Mouse (Mus musculus) frontal cortex, adult 2 months (tissue): Measurements from ENCODE around the gene Enho. TPM values are rescaled to one million over a fixed set of nuclear protein-coding genes. Genes with fewer than 3 reads are reported as not detected.
A peak's percentile ranks its signal among the peaks of the same experiment; 100 is the strongest.
"Not testable (repeated sequence)": the region's sequence is repeated elsewhere in the genome, so short reads cannot be mapped to it uniquely, and the experiment has no call there.

Source experiments
- DNase-seq, 2 experiments: peaks; one replicate each; pipeline ENCODE4 v3.0.0; 2022; ENCODE audit warnings: low spot score in 1 of 2; ENCODE audit errors: extremely low spot score in 1 of 2
- polyA plus RNA-seq: library from polyadenylated mRNA; depleted of rRNA; stranded (reverse); fragments of >200 nt; gene quantifications from 2 replicates; pipeline ENCODE4 v1.2.3, GENCODE M21; 2012; rRNA removed

Gene Enho
- polyA plus RNA-seq: 111 and 117 TPM in 2 replicates

DNA sequence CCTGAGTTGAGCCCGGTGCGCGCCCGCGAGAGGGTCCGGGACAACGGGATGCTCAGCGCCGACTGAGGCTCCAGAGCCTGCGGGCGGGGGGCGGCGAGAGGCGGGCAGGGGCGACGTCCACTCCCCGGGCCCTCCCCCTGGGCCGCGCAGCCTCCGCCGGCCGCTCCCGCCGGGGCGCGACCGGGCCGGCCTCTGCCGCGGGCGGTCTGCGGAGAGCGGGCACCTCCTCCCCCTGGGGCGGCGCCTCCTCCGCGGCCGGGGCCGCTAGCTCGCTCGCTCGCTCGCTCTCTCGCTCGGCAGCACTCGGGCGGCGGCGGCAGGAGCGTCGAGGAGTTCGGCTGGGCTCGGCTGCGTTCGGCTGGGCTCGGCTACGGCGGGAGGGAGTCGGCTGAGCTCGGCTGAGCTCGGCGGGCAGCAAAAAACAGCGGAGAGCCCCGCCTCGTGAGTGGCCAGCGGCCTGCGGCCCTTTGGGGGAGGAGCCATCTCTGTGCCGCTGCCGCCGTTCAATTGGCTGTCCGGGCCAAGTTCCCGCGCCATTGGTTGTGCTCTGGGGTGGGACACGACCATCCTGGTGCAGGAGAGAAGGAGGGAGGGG lies at the start of gene Enho:
Enho (minus strand) TSS at position 412 of the 595 bp plus-strand sequence.
- peak; percentile 87 to 95 for DNase-seq

- not testable (repeated sequence) for DNase-seq
Observed at GRCm38 (mm10) chr4:41688562-41688961, 48.4 kb upstream of the Enho start.

- DNase-seq: not testable (repeated sequence)
Observed at GRCm38 (mm10) chr4:41685882-41686492, 45.9 kb upstream of the Enho start.

GRCm38 (mm10) chr4:41684931-41685453 lies 44.9 kb upstream of the Enho start:
- DNase-seq: not testable (repeated sequence)

- not testable (repeated sequence) for DNase-seq
Observed at GRCm38 (mm10) chr4:41684131-41684930, 44.2 kb upstream of the Enho start.

DNA sequence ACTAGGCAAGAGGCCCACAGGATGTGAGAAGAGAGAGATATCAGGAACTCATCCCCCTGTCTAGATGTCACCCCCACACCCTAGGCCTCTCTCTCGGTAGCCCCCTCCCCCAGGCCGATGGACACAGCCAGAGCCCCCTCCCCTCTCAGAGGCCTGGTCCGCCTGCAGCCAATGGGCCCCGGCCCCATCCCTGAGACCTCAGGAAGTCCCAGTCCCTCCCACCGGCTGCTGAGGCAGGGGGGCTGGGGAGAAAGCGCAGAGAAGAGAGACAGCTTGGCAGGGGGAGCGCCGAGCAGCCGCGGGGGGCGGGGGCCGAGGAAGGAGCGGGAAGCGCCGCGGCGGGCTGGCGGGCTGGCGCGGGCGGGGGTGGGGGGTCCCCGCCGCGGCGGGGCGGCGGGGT lies 43.2 kb upstream of the Enho start:
- DNase-seq: not testable (repeated sequence)

DNA sequence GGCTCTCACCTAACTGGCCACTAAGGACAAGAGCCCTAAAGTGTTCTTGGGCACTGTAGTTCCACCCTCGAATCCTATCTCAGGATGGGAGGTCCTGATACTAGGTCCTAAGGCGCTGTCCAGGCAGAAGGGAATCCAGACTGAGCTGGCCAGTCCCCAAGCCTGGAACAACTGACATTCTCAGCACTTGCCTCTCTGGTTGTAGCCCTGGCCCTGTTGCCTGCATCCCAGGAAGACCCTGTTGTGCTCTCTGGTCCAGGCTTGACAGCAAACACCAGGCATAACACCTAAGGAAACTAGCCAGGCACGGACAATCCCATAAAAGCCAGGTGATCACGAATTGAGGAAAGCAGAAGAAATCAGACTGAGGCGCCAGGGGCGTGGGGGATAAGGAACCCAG lies 42.7 kb upstream of the Enho start:
- no peak for DNase-seq

- DNase-seq: no peak
Observed at GRCm38 (mm10) chr4:41681947-41682346, 41.8 kb upstream of the Enho start.

DNA sequence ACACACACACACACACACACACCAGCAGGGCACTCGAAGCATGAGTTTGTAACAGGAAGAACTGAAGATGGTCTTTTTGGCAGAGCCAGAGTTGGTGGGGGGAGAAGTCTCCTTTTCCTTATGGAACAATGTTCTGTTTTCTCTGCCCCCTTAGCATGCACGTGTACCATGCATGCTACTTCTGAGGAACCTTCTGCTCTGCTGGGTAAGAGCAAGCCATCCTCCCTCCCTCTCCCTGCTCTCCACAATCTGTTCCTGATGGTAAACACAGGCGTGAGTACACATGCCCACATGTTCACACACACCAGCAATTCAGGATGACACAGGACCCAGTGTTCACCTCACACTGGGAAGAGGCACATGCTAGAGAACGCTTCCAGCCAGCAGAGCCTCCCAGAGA lies 41.1 kb upstream of the Enho start:
- DNase-seq: peak in 1 of 2 experiments; percentile 57

- no peak for DNase-seq
Observed at GRCm38 (mm10) chr4:41679291-41679690, 39.2 kb upstream of the Enho start.

DNA sequence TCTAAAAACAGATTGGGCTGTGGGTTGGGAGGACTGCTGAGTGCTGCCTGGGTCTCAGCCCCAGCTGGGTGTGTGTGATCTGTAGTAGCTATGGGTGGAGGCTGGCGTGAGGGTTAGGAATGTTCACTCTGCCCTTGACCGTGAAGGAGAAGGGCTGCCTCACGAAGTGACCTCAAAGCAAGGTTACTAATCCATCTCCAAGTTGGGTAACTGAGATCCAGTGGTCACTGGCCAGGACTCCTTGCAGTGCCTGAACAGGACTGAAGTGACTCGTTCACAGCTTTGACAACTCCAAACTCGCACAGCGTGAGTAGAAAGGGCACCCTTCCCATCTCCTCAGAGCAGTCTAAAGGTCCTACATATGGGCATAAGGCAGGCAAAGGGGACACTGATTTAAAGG lies 38.7 kb upstream of the Enho start:
- no peak for DNase-seq

GRCm38 (mm10) chr4:41677006-41677629 lies 37.0 kb upstream of the Enho start:
- DNase-seq: no peak

- DNase-seq: no peak
Observed at GRCm38 (mm10) chr4:41676248-41677005, 36.3 kb upstream of the Enho start.

DNA sequence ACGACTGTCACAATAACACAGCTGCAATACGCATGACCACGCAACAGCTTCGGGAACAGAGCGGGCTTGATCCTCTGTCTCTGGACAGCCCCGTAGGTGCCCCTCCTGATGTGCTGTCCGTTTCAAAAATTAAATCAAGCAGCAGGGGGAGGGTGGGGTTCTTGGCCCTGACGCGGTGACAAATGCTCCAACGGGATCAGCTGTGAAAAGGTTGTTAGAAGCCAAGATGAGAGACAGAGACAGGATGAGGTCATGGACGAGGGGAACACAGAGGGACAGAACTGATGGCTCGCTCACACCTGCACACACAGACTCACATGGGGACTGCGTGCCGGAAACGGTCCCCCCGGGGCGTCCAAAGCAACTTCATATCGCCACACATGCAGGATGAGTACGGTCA lies 33.1 kb upstream of the Enho start:
- DNase-seq: no peak

- DNase-seq: no peak
Observed at GRCm38 (mm10) chr4:41672522-41672963, 32.4 kb upstream of the Enho start.

DNA sequence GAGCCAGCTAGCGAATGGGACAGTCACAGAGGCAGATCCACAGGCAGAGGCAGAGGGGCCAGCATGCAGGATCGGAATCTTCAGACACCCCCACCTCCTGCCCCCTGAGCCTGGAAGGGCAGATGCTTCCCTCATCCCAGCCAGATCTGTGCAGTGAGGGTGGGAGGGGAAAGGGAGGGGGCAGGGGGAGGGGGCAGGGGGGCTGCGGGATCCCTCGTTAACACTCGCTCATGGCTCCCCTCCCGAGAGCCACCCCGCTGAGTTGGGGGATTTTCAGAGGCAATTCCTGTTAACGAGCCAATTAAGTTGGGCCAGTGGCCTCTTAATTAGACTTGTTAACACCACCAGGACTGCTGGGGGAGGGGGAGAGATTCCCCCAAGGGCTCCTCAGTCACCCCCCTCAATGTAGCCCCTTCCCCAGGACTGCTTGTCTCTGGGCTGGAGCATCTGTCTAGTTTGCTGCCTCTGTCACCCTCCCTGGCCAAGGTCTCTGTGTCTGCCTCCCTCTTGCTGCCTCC lies 31.9 kb upstream of the Enho start:
- DNase-seq: no peak

DNA sequence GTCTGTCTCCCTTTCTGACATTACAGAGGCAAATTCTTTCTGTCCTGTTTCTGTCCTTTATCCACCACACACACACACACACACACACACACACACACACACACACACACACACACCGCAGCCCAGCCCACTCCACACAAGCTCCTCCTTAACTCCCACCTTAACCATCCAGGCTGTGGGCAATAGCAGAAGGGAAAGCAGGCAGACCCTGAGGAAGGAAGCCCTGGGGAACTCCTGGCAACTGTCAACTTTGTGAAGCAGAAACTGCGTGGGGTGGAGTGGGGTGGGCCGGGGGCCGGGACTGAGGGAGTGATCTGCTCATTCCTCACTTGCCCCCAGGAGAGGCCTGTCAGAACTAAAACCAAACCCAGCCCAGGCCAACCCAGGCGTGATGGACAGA lies 31.4 kb upstream of the Enho start:
- DNase-seq: no peak

DNA sequence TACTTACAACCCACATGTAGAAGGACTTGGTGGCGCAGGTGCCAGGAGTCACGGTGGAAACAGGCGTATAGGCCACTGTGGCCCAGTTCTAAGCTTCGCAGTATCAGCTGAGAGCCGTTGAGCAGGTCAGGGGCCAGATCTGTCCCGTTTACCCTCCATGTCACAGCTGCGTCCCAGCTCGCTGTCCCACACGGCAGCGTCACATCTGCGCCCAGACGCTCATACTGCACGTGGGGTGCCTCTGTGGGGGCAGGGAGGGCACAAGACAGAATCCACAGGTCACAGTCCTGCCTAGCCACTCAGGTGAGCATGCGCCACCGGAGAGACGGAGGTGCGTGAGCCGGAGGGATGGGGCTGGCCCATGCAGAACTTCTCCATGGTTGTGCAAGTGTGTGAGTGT lies 30.7 kb upstream of the Enho start:
- DNase-seq: no peak

DNA sequence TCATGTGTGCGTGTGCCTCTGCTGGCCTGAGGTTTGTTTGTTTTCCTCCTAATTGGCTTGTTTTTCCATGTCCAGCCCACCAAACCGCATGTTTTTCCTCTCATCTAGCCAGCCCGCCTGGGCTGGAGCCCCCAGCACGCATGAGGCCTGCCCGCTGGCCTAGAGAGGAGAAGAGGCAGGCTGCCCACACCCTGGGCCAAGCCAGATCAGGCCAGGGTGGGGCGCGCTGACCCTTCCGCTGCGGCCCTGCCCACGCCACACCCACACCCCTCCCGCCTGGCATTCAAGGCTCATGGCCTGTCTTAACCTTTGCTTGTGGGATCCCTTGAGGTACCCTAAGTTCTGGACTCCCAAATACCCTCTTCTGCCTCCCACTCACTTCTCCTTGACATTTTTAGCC lies 26.5 kb upstream of the Enho start:
- no peak for DNase-seq
